In the genomic region with DNA sequence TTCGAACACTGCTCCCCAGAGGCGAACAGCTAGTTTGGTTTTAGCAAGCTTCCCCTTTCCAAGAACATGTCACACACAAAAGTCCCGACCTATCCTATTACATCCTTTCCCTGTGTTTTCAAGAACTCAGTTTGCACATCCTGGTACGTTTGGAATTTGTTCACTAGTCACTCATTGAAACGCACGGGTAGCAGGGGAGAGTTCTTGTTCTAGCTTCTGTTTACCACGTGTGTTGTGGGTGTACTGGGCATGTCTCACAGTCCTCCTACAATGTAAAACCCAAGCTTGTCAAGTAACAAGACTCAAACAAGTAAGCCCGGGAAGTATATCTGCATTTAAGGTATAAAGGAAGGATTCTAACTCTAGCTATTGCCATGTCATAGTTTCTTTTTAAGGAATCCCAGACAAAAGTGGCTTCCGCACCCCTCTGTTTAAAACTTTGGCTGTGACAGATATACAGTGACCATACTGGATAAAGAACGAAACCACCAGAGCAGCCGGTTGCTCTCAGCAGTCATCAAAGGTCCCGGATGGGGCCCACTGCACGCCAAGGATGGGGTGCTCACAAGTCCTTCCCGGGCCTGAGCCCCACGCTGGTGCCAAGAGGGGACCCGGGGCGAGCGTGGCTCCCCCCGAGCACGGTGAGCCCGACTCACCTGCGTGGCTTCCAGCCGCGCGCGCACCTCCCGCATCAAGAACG, we compare ENCODE assay signal across 8 mouse cellular contexts. TPM values are rescaled to one million over a fixed set of nuclear protein-coding genes. Genes with fewer than 3 reads are reported as not detected.
DNase-seq lines count a peak whose midpoint lies in the region; ATAC-seq and TF ChIP-seq lines count a peak whose summit lies in the region.

No protein-coding gene starts in this region.

- H3K4me2 ChIP-seq in forebrain, embryonic 12.5 days, result peak overlapping the region; percentile 64
- H3K4me2 ChIP-seq in limb, embryonic 13.5 days (replicated peaks), result peak overlapping the region; percentile 64
- H3K4me2 ChIP-seq in midbrain, postnatal 0 days (ENCODE audit: low read depth, low read length, poor library complexity, severe bottlenecking), result peak overlapping the region; percentile 67

- H3K27me3 ChIP-seq in forebrain, embryonic 12.5 days, result no peaks in the 10 kb centered on the region
- H3K27me3 ChIP-seq in limb, embryonic 13.5 days, result no peaks in the 10 kb centered on the region
- H3K27me3 ChIP-seq in midbrain, postnatal 0 days (ENCODE audit: insufficient read depth, low read length), result no peaks in the 10 kb centered on the region

- peak overlapping the region; percentile 96 for H3K4me3 ChIP-seq in brown adipose tissue, adult 24 weeks (ENCODE audit: insufficient read depth, low read depth, low read length)
- peak overlapping the region; percentile 89 for H3K4me3 ChIP-seq in forebrain, embryonic 12.5 days (replicated peaks)
- H3K4me3 ChIP-seq in limb, embryonic 13.5 days, result peak overlapping the region; percentile 68
- H3K4me3 ChIP-seq in midbrain, postnatal 0 days (ENCODE audit: low read depth, low read length), result peak overlapping the region; percentile 59

- DNase-seq in right cerebral cortex, postnatal 25 days, result peak; percentile 12
- DNase-seq in right cerebral cortex, postnatal 10 days (ENCODE audit: low spot score in 2 of 2), result no peak
- DNase-seq in midbrain, postnatal 0 days (ENCODE audit: low spot score), result peak; percentile 46
- no peak for DNase-seq in urinary bladder, postnatal 4 days (ENCODE audit: low spot score in 2 of 2)

- peak; percentile 28 for ATAC-seq in forebrain, embryonic 12.5 days (ENCODE audit: low FRiP score)
- peak; percentile 67 for ATAC-seq in inflammation-experienced regulatory T-cells, adult 6 months
- ATAC-seq in limb, embryonic 13.5 days (ENCODE audit: low FRiP score, low read depth), result peak; percentile 79
- ATAC-seq in midbrain, postnatal 0 days (ENCODE audit: low FRiP score), result peak; percentile 80

- H3K36me3 ChIP-seq in forebrain, embryonic 12.5 days (replicated peaks), result 0 out of 2 replicates have a peak, but pooled peaks cover 3% of the 10 kb centered on the region
- peaks cover 23% of the 10 kb centered on the region for H3K36me3 ChIP-seq in limb, embryonic 13.5 days
- H3K36me3 ChIP-seq in midbrain, postnatal 0 days (ENCODE audit: insufficient read depth, low read length), result no peaks in the 10 kb centered on the region

- H3K27ac ChIP-seq in brown adipose tissue, adult 24 weeks (replicated peaks; ENCODE audit: low read depth, low read length), result peak overlapping the region; percentile 65
- H3K27ac ChIP-seq in forebrain, embryonic 12.5 days, result no peak overlapping the region
- H3K27ac ChIP-seq in limb, embryonic 13.5 days, result peak overlapping the region; percentile 67
- peak overlapping the region; percentile 26 for H3K27ac ChIP-seq in midbrain, postnatal 0 days (ENCODE audit: low read depth, low read length)

- no peak for TF ChIP-seq CTCF in midbrain, postnatal 0 days (IDR thresholded peaks at IDR 0.05)

- 0 out of 2 replicates have a peak, but pooled peaks cover 5% of the 10 kb centered on the region for H3K4me1 ChIP-seq in brown adipose tissue, adult 24 weeks (ENCODE audit: control insufficient read depth, insufficient read depth, insufficient read length, low read length)
- peaks cover 4% of the 10 kb centered on the region; the same call in 1 of the 2 replicates for H3K4me1 ChIP-seq in forebrain, embryonic 12.5 days
- H3K4me1 ChIP-seq in limb, embryonic 13.5 days, result peaks cover 9% of the 10 kb centered on the region; the same call in 1 of the 2 replicates
- H3K4me1 ChIP-seq in midbrain, postnatal 0 days (ENCODE audit: insufficient read depth, low read length), result peaks cover 3% of the 10 kb centered on the region; the same call in 1 of the 2 replicates

- H3K9me3 ChIP-seq in forebrain, embryonic 12.5 days, result no peaks in the 10 kb centered on the region
- H3K9me3 ChIP-seq in limb, embryonic 13.5 days, result no peaks in the 10 kb centered on the region
- H3K9me3 ChIP-seq in midbrain, postnatal 0 days (ENCODE audit: low read length), result no peaks in the 10 kb centered on the region

- 18% methylated on average over 28 of the region's 28 CpGs for WGBS in forebrain, embryonic 12.5 days
- 15% methylated on average over 28 of the region's 28 CpGs for WGBS in limb, embryonic 13.5 days
- 13% methylated on average over 28 of the region's 28 CpGs for WGBS in midbrain, postnatal 0 days

- peak overlapping the region; percentile 89 for H3K9ac ChIP-seq in forebrain, embryonic 12.5 days
- peak overlapping the region; percentile 94 for H3K9ac ChIP-seq in limb, embryonic 13.5 days
- peak overlapping the region; percentile 76 for H3K9ac ChIP-seq in midbrain, postnatal 0 days (replicated peaks; ENCODE audit: low read length, poor library complexity, severe bottlenecking)

RNA-seq across cellular contexts. Expression of a gene that starts 0.5 kb away (rescaled TPM):
- polyA plus RNA-seq in brown adipose tissue, adult 24 weeks (2012; ENCODE audit: insufficient read depth, insufficient read length, missing spikeins), result 1.3 and 4.5 TPM in 2 replicates
- polyA plus RNA-seq in forebrain, embryonic 12.5 days (2016; fragmentation: Nextera tagmentation; extraction: Ambion mirVana), result 15.0 and 15.5 TPM in 2 replicates
- 10 to 100 TPM in 2 of 3 experiments, 1 to 10 TPM in 1; 8.4 to 14.2 (median 12.5) TPM for polyA plus RNA-seq in inflammation-experienced regulatory T-cells, adult 6 months (2017; shearing (Covaris generic))
- polyA plus RNA-seq in limb, embryonic 13.5 days (2015; fragmentation: Nextera tagmentation; extraction: Ambion mirVana), result 19.0 TPM in 2 replicates
- 2.6 and 3.1 TPM in 2 replicates for total RNA-seq in midbrain, postnatal 0 days (2014; rRNA removed)
- polyA plus RNA-seq in midbrain, postnatal 0 days (2015; fragmentation: Nextera tagmentation; extraction: Ambion mirVana), result 5.5 and 5.7 TPM in 2 replicates

Comparison
In these comparisons a context has a peak if more than half of its experiments do, and no peak if none do; other contexts are left out.
1. DNase-seq: peak in right cerebral cortex, postnatal 25 days (single experiment) and midbrain, postnatal 0 days (single experiment); none in right cerebral cortex, postnatal 10 days (0 of 2) and urinary bladder, postnatal 4 days (0 of 2).
2. ATAC-seq: peak in every context shown above with its lines; median percentile 80 in midbrain, postnatal 0 days; 79 in limb, embryonic 13.5 days; 67 in inflammation-experienced regulatory T-cells, adult 6 months; 28 in forebrain, embryonic 12.5 days.
3. Peak in every context shown above with its lines, with median percentiles within 50 percentile points of each other: H3K4me3 ChIP-seq, H3K4me2 ChIP-seq and H3K9ac ChIP-seq.